Mouse (Mus musculus) limb, embryonic 14.5 days (tissue): ENCODE data around the gene Emp2. TPM values are rescaled to one million over a fixed set of nuclear protein-coding genes. Genes with fewer than 3 reads are reported as not detected.

Experiments used
- ATAC-seq: fragments of 200-750 bp; cut with Nextera tagmentation; 2 replicates; pipeline ENCODE4 v1.8.0; 2017; ENCODE audit warnings: low read depth, moderate number of reproducible peaks, moderate TSS enrichment; ENCODE audit not compliant: low FRiP score
- DNase-seq: peaks from one replicate; pipeline ENCODE4 v3.0.0-alpha.2; 2015; ENCODE audit warnings: low spot score
- H3K27ac ChIP-seq: fragments of 300-500 bp; sonication (generic); replicated peaks from 2 replicates; pipeline ENCODE4 v1.5.1; 2014; ENCODE audit warnings: low read depth, mild to moderate bottlenecking, low read length, moderate library complexity, mixed read lengths
- H3K27me3 ChIP-seq: fragments of 300-500 bp; sonication (generic); 2 replicates; pipeline ENCODE4 v1.6.1; 2014; ENCODE audit warnings: low read length, mixed read lengths; ENCODE audit not compliant: control insufficient read depth, insufficient read depth
- H3K36me3 ChIP-seq: fragments of 300-500 bp; sonication (generic); 2 replicates; pipeline ENCODE4 v1.6.1; 2014; ENCODE audit warnings: mild to moderate bottlenecking, low read length, moderate library complexity, mixed read lengths; ENCODE audit not compliant: control insufficient read depth, insufficient read depth
- H3K4me1 ChIP-seq: fragments of 300-500 bp; sonication (generic); 2 replicates; pipeline ENCODE4 v1.6.1; 2014; ENCODE audit warnings: antibody characterized with exemption, low read length, mixed read lengths; ENCODE audit not compliant: control insufficient read depth, insufficient read depth
- H3K4me2 ChIP-seq: fragments of 300-500 bp; sonication (generic); replicated peaks from 2 replicates; pipeline ENCODE4 v1.6.1; 2014; ENCODE audit warnings: low read depth, mild to moderate bottlenecking, low read length, moderate library complexity; ENCODE audit not compliant: severe bottlenecking
- H3K4me3 ChIP-seq: fragments of 300-500 bp; sonication (generic); replicated peaks from 2 replicates; pipeline ENCODE4 v1.5.1; 2014; ENCODE audit warnings: low read length
- H3K9ac ChIP-seq: fragments of 300-500 bp; sonication (generic); 2 replicates; pipeline ENCODE4 v1.6.1; 2014; ENCODE audit warnings: mild to moderate bottlenecking, low read depth, low read length, moderate library complexity; ENCODE audit not compliant: severe bottlenecking
- H3K9me3 ChIP-seq: fragments of 300-500 bp; sonication (generic); 2 replicates; pipeline ENCODE4 v1.6.1; 2016; ENCODE audit warnings: low read length; ENCODE audit not compliant: control insufficient read depth
- POLR2A ChIP-seq: fragments of 200-500 bp; IDR thresholded peaks from 2 replicates; pipeline ENCODE4 v1.8.0; 2012; ENCODE audit warnings: inconsistent platforms, mild to moderate bottlenecking, moderate library complexity, borderline replicate concordance; ENCODE audit not compliant: insufficient read depth, insufficient read length; ENCODE audit errors: extremely low read depth
- whole genome bisulfite sequencing: fragments of 180-500 bp; shearing (Covaris S2); extraction: QIAGEN DNeasy Blood & Tissue Kit; methylation state at CpG from one replicate; pipeline ENCODE4 v1.1.7; 2014; 5-methylcytosine and 5-hydroxymethylcytosine counted together
- polyA plus RNA-seq, 2 experiments: library from polyadenylated mRNA; depleted of rRNA in 1 of 2; stranded (reverse) in 1 of 2; unstranded in 1 of 2; fragments of >200 nt; fragmentation: Nextera tagmentation in 1 of 2; extraction: Ambion mirVana in 1 of 2; gene quantifications; 2 replicates each; pipeline versions ENCODE4 v1.2.1 to v1.2.3; 2012 to 2014

The Emp2 gene
- polyA plus RNA-seq, 2 experiments = 35.2 to 41.7 TPM

DNA sequence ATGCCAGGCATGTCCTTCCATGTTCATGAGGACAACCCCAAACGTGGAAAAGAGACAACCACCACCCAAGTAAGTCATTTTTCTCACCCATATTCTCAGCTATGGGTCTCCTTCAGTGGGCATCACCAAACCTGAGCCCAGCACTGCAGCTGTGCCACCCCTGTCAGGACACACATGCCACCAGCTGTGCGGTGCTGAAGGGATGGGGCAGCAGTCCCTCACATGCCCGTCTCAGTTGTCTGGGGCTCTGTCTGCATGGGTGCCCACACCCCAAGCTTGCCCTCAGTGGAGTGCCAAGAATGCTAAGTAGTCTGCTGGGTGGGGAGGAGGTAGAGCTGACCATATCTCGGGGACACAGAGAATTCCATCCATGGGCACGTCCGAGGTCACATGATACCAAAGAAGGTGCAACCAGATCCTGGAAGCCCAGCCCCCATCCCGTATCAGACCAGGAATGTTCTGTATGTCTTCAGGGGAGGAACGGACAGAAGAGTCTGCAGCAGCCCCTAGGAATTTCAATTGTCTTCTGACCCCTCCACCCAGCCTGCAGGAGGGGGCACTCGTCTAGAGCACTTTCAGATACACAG, 37.4 kb upstream of the Emp2 start:
- H3K27ac ChIP-seq = no peak overlapping the region
- DNase-seq = no peak

DNA sequence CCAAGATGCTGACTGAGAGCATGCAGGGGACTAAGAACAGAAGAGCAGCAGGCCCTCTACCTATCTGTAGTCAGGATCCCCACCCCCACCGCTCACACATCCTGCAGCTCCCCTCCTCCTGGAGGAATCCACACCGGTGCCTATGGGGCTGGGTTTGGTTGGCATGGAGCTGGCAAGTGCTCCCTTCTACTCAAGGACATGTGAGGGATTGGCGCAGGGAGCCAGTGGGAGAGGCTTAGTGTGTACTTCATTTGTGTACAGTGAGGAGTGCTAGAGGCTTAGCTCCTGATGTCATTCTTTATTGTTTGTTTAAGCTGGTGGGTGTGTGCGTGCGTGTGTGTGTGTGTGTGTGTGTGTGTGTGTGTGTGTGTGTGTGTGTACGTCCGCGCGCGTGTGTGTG, 36.1 kb upstream of the Emp2 start:
- no peaks in the 10 kb centered on the region for H3K36me3 ChIP-seq
- H3K27ac ChIP-seq = no peak overlapping the region
- no peaks in the 10 kb centered on the region for H3K9me3 ChIP-seq
- ATAC-seq = no peak
- H3K4me2 ChIP-seq = no peak overlapping the region
- no peak for TF ChIP-seq POLR2A
- H3K4me1 ChIP-seq = 0 out of 2 replicates have a peak, but pooled peaks cover 3% of the 10 kb centered on the region
- H3K9ac ChIP-seq = no peak overlapping the region
- WGBS = 68% methylated on average over 6 of the region's 10 CpGs
- DNase-seq = no peak
- no peaks in the 10 kb centered on the region for H3K27me3 ChIP-seq
- H3K4me3 ChIP-seq = no peak overlapping the region

More for the DNA sequence above, 37.4 kb upstream of the Emp2 start:
- peaks cover 8% of the 10 kb centered on the region; the same call in 1 of the 2 replicates for H3K4me1 ChIP-seq
- no peak for ATAC-seq
- no peak for TF ChIP-seq POLR2A
- H3K4me3 ChIP-seq = no peak overlapping the region
- 47% methylated on average over 9 of the region's 9 CpGs for WGBS
- H3K9me3 ChIP-seq = no peaks in the 10 kb centered on the region
- H3K9ac ChIP-seq = no peak overlapping the region
- no peaks in the 10 kb centered on the region for H3K36me3 ChIP-seq
- no peaks in the 10 kb centered on the region for H3K27me3 ChIP-seq
- no peak overlapping the region for H3K4me2 ChIP-seq

DNA sequence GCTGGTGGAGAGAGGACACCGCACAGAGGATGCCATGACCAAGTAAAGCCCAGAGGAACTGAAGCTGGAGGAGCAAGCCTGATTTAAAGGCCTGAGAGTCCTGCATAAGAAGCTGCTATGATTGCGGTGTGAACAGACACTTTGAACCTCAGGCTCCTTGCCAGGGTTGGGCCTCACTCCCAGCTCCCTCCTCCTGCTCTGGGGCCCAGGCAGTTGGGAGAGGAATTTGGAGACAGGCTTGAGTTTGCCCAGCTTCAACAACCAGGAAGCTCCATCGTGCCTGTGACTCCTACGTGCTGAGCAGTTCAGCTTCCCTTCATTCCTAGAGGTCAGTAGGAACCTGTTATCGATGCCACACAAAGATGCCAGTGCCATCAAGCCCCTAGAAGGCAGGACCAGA, 35.7 kb upstream of the Emp2 start:
- H3K4me1 ChIP-seq = 0 out of 2 replicates have a peak, but pooled peaks cover 3% of the 10 kb centered on the region
- H3K36me3 ChIP-seq = no peaks in the 10 kb centered on the region
- H3K27me3 ChIP-seq = no peaks in the 10 kb centered on the region
- 56% methylated on average over 5 of the region's 5 CpGs for WGBS
- ATAC-seq (no peak), DNase-seq (no peak)
- no peak overlapping the region for H3K9ac ChIP-seq
- H3K4me2 ChIP-seq = no peak overlapping the region
- H3K4me3 ChIP-seq = no peak overlapping the region
- no peak overlapping the region for H3K27ac ChIP-seq
- no peak for TF ChIP-seq POLR2A
- no peaks in the 10 kb centered on the region for H3K9me3 ChIP-seq

DNA sequence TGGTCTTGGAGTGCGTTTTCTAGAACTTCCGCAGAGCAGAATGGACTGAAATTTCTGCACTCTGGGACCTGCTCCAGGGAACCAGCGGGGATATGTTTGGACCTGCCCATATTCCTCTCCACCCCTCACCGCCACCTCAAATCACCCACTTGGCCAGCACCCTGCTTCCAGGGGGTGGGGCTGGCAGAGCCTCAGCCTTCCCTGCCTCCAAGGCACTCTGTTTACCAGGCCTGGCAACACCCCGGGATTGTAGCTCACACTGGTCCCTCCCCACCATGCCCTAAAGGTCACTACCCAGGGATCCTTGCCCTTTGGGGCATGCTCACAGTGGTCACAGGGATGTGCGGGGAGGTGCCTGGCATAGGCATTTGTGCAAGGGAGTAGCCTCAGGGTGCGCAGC, 33.8 kb upstream of the Emp2 start:
- H3K4me2 ChIP-seq = no peak overlapping the region
- TF ChIP-seq POLR2A = no peak
- no peak overlapping the region for H3K4me3 ChIP-seq
- 0 out of 2 replicates have a peak, but pooled peaks cover 3% of the 10 kb centered on the region for H3K4me1 ChIP-seq
- DNase-seq (no peak), ATAC-seq (no peak)
- no peak overlapping the region for H3K9ac ChIP-seq
- no peak overlapping the region for H3K27ac ChIP-seq
- WGBS = 83% methylated on average over 7 of the region's 7 CpGs
- no peaks in the 10 kb centered on the region for H3K9me3 ChIP-seq
- H3K36me3 ChIP-seq = no peaks in the 10 kb centered on the region
- H3K27me3 ChIP-seq = no peaks in the 10 kb centered on the region

DNA sequence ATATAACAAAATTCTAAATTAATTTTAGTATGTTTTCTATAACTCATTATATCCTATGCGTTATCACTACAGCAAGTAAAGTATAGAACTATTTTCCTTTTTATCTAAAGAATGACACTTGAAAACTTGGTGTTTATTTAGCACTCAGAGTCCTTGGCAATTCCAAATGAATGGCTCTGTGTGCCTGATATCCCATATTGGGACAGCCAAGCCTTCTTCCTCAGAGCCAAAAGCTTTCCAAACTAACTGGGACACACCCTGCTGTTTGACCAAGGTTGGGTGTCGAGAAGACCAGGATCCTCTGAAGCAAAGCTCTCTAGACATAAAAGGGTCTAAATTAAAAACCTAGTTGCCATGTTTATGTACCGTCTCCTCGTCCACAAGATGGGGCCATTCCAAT, 27.3 kb upstream of the Emp2 start:
- TF ChIP-seq POLR2A = no peak
- ATAC-seq (no peak), DNase-seq (no peak)
- H3K9me3 ChIP-seq = no peaks in the 10 kb centered on the region
- no peak overlapping the region for H3K4me3 ChIP-seq
- no peak overlapping the region for H3K4me2 ChIP-seq
- WGBS = 60% methylated on average over 4 of the region's 4 CpGs
- H3K4me1 ChIP-seq = no peaks in the 10 kb centered on the region
- H3K36me3 ChIP-seq = no peaks in the 10 kb centered on the region
- no peak overlapping the region for H3K9ac ChIP-seq
- H3K27me3 ChIP-seq = no peaks in the 10 kb centered on the region
- H3K27ac ChIP-seq = no peak overlapping the region
